Mouse (Mus musculus) liver, adult (tissue): ENCODE measurements around the gene Tctex1d1.

ENCODE experiments used
- GATA4 ChIP-seq: IDR thresholded peaks from 2 replicates; pipeline ENCODE4 v1.6.1; 2014; ENCODE audit warnings: mild to moderate bottlenecking, low read length; ENCODE audit not compliant: insufficient replicate concordance

The Tctex1d1 gene

GRCm38 (mm10) chr4:102978440-102978839, at the start of gene Tctex1d1:
Tctex1d1 (plus strand) TSS chr4:102978606.
- no peak for TF ChIP-seq GATA4

GRCm38 (mm10) chr4:102929491-102929890, 48.9 kb upstream of the Tctex1d1 start:
- TF ChIP-seq GATA4 = no peak

GRCm38 (mm10) chr4:102930679-102931078, 47.7 kb upstream of the Tctex1d1 start:
- no peak for TF ChIP-seq GATA4

GRCm38 (mm10) chr4:102940266-102940665, 38.1 kb upstream of the Tctex1d1 start:
- no peak for TF ChIP-seq GATA4

GRCm38 (mm10) chr4:102940738-102941137, 37.7 kb upstream of the Tctex1d1 start:
- TF ChIP-seq GATA4 = no peak

- no peak for TF ChIP-seq GATA4
These were observed 34.1 kb upstream of the Tctex1d1 start for GRCm38 (mm10) chr4:102944325-102944724.

- no peak for TF ChIP-seq GATA4
These were observed 25.9 kb upstream of the Tctex1d1 start for GRCm38 (mm10) chr4:102952476-102952875.

- no peak for TF ChIP-seq GATA4
These were observed 23.0 kb upstream of the Tctex1d1 start for GRCm38 (mm10) chr4:102955294-102955956.

GRCm38 (mm10) chr4:102959409-102959808, 19.0 kb upstream of the Tctex1d1 start:
- no peak for TF ChIP-seq GATA4

- no peak for TF ChIP-seq GATA4
These were observed 14.2 kb upstream of the Tctex1d1 start for GRCm38 (mm10) chr4:102964174-102964573.

- no peak for TF ChIP-seq GATA4
These were observed 10.6 kb upstream of the Tctex1d1 start for GRCm38 (mm10) chr4:102967811-102968210.

GRCm38 (mm10) chr4:102969599-102969998, 8.8 kb upstream of the Tctex1d1 start:
- TF ChIP-seq GATA4 = no peak

GRCm38 (mm10) chr4:102971159-102971558, 7.2 kb upstream of the Tctex1d1 start:
- TF ChIP-seq GATA4 = no peak

- TF ChIP-seq GATA4 = no peak
These were observed 6.3 kb upstream of the Tctex1d1 start for GRCm38 (mm10) chr4:102972071-102972470.

- TF ChIP-seq GATA4 = no peak
These were observed 4.2 kb upstream of the Tctex1d1 start for GRCm38 (mm10) chr4:102974172-102974571.

GRCm38 (mm10) chr4:102976290-102977275, 1.8 kb upstream of the Tctex1d1 start:
- TF ChIP-seq GATA4 = peak; percentile 92
